Mouse (Mus musculus): ENCODE data around the gene Cdk6. TPM values are rescaled to one million over a fixed set of nuclear protein-coding genes. Genes with fewer than 3 reads are reported as not detected.

Cdk6 gene
- total RNA-seq, 2 experiments from 2014 or later: 12.1 to 15.2 TPM

DNA sequence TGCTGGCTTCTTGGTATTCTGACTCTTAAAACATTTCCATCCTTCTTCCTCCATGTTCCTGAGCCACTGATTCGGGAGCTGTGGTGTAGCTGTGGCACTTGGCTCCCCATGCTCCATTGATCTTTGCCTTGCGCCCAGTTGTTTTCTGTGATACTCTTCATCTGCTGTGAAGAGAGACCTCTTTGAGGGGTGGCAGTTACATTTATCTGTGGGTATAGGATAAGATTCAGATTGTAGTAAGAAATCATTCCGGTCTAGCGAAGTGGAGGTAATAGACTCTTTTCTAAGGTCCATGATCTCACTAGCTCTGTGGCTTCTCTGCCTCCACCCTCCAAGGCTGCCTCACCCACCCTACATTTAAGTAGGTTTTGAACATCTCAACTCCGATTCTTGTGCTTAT is 159.0 kb downstream of the Cdk6 start:
- no peak for DNase-seq (ENCODE audit: low spot score)

DNA sequence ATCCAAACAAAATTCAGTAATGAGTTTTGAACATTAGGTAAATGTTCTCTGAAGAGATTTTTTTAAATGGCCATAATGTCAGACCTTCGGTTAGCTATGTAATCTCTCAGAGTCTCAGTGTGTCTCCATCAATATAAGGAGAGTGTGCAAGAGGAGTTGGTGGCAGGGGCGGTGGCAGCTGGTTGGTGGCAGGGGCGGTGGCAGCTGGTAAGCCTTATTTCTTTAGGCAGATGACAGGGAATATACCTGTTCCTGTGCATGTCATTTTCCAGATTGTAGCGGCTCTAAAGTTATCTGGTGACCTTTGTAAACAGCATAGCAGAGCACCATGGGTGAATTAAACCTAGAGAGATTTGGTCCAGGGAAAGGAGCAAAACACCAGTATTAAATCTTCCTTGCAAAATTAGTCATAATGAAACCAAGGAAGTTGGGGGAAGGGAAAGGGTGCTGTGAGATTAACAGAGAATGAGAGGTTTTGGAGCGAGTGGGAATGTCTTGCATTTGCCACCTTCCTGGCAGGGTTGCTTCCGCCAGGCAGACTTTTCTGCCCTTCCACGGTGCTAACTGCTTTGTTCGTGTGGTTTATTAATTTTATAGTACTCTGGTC is 159.8 kb downstream of the Cdk6 start:
- intact Hi-C loops (cut with DNase I): loop anchor here (5.0 kb wide), 1 partner anchor 34 kb away; no protein-coding TSS in a partner anchor
- no peak for DNase-seq (ENCODE audit: low spot score)

More for the DNA sequence above, 159.0 kb downstream of the Cdk6 start:
- intact Hi-C loops (cut with DNase I): loop anchor here (5.0 kb wide), 1 partner anchor 33 kb away; no protein-coding TSS in a partner anchor

DNA sequence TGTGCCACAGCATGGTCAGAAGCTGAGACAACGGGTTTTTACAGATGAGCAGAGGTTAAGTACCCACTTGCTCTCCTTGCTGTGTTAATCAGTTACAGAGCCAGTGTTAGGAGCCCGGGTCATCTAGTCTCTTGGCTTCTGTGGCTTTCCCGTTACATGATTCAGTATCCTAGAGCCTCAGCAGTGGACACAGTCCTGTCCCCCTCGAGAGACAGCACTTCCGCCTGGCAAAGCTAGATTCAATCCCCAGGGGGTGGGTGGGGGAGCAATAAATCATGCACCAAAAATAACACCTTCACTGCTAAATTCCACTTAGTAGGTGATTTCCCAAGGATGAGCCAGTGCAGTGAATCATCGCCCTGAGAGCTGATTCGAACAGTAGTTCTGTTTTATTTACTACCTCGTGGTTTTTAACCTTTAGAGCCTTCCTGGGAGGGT is 160.3 kb downstream of the Cdk6 start:
- DNase-seq (ENCODE audit: low spot score): peak; percentile 35
- intact Hi-C loops (cut with DNase I): loop anchor here (5.0 kb wide), 1 partner anchor 34 kb away; no protein-coding TSS in a partner anchor

DNA sequence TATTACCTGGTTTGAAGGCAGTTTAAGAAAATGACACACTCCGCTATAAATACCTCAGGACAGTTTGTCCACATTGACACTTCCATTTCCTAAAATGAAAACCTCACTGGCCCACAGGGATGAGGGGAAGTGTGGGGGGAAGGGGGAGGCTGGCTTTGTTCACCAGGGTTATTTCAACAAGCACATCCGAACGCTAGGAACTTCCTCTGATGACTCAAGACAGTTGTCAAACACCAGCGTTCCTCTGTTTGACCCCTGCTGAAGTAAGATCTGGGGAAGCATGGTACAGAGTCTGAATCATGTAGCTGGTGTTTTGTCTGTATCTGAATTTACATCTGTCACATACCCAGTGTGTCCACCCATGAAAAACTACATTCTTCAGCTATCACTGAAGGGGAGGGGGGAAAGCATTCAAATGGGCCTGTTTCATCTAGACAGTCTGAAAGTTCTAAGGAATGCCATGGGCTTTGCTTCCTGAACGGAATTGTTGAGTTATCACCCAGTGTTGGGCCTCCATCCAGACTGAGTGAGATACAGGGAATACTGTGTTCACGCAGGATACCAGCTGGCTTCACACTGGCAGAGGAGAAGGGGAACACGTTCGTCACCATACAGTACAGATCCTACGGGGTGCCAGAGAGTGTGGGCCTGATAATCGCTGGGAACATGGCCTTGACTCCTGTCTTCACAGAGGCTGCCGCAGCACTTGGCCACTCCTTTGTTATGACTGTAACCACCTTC is 161.5 kb downstream of the Cdk6 start:
- DNase-seq (ENCODE audit: low spot score): peak; percentile 57
- intact Hi-C loops (cut with DNase I): loop anchor here (5.0 kb wide), 1 partner anchor 35 kb away; no protein-coding TSS in a partner anchor

DNA sequence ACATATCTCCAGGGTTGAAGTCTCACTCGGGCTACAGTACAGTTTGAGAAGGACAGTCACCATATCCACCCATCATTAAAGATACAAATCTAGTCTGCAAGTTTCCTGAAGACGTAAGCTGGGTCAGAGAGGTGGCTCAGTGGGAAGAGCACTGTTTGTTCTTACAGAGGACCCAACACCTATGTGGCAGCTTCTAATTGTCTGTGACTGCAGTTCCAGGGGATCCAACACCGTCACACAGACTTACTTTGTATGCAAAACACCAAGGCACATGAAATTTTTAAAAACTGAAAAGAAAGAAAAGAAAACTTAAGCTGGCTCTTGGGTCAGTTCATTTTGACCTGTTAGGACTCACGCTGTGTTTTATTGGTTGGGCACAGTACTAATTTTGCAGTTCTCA is 162.1 kb downstream of the Cdk6 start:
- intact Hi-C loops (cut with DNase I): loop anchor here (5.0 kb wide), 1 partner anchor 36 kb away; no protein-coding TSS in a partner anchor
- DNase-seq (ENCODE audit: low spot score): no peak

DNA sequence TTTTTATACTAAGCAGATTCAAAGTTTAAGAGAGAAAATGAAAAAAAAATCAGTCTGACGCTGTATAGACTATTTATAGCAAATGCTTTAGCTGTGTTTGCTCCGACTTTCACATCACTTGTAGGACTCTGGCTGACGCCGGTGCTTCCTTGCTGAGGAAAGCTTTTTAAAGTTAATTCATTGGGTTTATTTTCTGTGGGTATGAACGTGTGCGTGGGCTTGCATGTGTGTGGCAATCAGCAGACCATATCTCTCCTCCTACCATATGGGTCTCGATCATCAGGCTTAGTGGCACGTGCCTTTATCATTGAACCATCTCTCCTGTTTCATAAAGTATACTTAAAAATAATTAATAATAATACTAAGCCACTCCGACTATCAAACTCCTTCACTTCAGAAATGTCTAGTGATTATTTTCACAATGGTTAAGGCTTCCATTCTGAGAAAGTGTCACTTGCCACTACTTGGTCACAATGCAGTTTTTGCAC is 162.6 kb downstream of the Cdk6 start:
- DNase-seq (ENCODE audit: low spot score): no peak
- intact Hi-C loops (cut with DNase I): loop anchor here (5.0 kb wide), 1 partner anchor 37 kb away; no protein-coding TSS in a partner anchor

DNA sequence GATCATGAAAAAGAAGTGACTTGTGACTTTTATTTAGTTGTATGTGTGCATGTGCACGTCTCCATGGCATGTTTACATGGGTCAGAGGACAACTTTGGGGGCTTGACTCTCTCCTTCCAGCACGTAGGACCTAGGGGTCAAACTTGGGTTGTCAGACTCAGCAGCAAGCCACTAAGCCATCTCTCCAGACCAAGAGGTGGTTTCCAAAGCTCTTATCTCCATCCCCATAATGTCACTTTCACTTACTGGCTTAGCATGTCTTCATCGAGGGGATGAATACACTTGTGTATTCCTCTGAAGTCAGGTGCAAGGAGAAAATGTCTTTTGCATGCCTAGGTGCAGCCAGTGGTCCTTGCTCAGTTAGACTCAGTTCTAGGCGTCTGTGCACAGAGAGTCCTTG is 163.2 kb downstream of the Cdk6 start:
- no peak for DNase-seq (ENCODE audit: low spot score)
- intact Hi-C loops (cut with DNase I): loop anchor here (5.0 kb wide), 1 partner anchor 37 kb away; no protein-coding TSS in a partner anchor

DNA sequence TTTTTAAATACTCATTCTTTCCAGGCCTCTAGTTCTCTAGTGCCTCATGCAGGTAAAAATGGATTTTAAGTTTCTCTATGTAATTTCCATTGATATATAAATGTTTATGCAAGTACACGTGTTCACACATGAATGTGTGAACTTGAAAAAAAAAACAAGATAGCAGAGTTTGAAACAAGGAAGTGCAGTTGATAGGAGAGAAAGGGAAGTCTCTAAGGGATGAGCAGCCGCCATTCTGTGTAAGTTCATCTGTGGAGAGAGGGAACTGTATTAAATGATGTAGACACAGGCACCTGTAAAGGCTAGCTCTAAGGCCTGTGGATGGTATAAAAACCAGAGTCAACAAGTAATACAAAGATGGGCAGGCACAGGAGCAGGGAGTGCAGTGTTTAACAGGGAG is 164.3 kb downstream of the Cdk6 start:
- intact Hi-C loops (cut with DNase I): no loop called here

DNA sequence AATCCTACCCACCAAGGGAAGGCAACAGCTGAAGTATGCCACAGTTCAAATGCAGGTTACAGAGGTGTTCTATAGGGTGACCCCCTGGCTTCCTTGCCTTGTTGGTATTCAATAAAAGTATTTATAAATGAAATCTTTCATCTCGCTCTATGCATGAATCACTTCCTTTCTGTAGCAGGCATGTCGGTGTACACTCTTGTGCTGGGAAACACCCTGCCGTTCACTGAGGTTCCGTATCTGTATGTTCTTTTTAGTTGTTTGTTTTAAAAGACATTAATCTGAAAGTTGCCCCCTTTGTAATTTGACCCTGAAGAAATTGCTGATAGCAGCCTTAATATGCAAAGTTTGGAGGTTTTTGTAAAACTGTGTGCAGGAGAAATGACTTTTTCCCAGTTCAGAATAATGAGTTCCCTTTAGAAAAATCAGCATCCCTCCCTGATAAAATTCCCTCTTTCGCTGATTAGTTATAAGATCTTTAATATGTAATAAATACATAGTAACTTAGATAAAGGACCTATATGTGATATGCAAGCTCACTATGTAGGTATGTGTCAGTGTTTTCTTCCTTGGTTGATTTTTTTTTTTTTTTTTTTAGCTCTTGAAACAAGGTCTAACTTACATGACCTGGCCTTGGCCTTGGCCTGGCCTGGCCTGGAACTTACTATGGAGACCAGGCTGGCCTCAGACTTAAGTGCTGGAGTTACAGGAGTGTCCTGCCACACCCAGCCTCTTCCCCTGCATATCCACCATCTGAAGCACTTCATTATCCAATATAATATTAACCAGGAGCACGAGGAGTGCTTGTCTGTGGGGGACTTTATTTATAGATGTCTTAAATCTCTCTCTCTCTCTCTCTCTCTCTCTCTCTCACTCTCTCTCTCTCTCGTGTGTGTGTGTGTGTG is 167.4 kb downstream of the Cdk6 start:
- intact Hi-C loops (cut with DNase I): no loop called here
- DNase-seq (ENCODE audit: low spot score): no peak

More for the DNA sequence above, 164.3 kb downstream of the Cdk6 start:
- no peak for DNase-seq (ENCODE audit: low spot score)

DNA sequence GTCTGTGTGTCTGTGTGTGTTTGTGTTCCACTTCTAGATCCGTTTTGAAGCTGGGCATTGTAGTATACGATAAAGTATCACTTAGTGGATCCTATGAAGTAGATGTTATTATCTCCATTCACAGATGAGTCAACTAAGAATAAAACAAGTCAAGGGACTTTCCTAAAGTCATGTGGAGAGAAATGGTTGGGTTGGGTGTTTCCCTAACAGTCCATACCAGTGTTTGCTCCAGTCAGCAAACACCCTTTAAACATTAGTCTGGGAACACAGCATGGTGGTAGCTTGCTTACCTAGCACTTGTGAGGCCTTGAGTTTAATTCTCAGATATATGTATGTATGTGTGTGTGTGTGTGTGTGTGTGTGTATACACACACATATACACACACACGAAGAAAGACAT is 168.2 kb downstream of the Cdk6 start:
- intact Hi-C loops (cut with DNase I): no loop called here

DNA sequence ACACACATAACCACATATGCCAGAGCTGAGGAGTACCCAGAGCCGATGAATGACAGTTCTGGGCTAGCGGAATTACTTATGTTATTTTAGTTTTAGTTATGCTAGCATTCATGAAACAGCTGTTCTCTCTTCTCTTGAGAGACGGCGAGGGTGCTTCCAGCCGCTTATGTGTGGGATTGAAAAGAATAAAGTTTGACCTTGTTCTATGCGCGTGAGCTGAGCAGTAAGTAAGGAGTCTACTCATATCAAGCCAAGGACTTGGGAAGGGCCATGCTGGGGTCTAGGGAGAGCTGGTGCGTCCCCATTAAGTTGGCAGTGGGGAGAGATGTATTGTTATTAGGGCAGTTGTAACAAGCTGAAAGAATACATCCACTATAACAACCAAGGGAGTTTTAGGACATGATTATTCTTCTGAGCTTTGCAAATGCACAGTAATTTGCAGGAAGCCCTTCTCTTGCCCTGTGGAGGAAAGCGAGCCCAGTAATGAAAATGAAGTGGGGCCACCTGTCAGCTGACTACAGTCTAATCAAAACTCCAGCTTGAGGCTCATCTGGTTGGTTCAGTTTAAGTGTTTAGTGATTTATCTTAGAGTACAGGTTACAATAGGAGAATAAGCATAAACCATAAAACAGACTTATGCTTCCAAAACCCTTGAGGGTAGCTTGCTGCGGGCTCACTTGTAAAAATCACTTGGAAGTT is 170.0 kb downstream of the Cdk6 start:
- intact Hi-C loops (cut with DNase I): no loop called here
- no peak for DNase-seq (ENCODE audit: low spot score)

More for the DNA sequence above, 168.2 kb downstream of the Cdk6 start:
- DNase-seq (ENCODE audit: low spot score): no peak

DNA sequence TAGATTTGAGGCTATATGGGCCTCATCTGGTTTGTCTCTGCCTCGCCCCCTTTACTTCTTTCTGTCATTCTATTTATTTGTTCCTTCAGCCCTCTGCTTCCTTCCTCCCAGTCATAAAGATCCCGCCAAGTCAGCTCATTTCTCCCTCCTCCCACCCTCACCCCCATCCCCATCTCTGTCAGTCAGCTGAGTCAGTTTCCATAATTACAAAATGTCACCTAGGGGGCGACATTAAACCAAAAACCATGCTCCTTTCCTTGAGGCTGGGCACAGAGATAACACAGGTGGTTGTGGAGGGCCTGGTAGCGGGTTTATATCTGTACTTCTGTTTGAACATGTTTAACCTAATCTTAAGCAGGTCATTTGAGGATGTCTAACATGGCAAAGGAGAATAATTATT is 171.3 kb downstream of the Cdk6 start:
- DNase-seq (ENCODE audit: low spot score): no peak
- intact Hi-C loops (cut with DNase I): no loop called here

DNA sequence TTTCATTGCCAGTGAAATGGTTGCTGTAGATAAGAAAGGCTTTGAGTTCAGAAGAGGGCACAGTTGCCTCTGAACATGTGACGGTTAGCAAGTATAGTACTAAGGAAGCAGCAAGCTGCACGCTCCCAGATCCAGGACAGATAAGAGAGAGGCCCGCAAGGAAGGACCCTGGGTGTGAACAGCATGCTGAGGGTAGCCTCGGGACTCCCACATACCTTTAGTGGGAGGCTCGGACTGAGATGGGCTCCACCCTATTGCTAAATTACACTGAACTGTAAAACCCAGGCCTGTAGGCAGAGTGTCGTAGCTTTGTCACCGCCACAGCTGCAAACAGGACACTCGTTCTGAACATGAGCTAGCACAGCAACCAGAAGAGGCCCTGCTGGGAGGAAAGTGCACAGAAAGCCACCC is 173.6 kb downstream of the Cdk6 start:
- DNase-seq (ENCODE audit: low spot score): no peak
- intact Hi-C loops (cut with DNase I): no loop called here

DNA sequence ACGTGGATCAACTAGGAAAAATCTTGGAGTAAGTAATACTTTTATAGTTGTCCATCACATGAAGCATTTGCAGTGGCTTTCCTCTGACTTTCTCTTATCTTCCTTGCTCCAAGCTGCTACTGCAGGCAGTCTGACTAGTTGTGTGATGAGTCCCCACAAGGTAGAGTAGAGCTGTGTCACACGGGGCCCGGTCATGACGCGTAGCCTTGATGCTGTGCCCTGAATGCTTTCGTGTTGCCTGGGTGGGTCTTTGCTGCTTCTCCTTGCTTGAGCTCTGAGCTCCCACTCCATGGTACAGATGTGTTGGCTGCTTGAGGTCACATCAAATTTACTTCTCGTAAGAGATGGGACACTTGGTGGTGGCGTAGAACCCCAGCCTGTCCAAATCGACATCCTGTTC is 174.2 kb downstream of the Cdk6 start:
- intact Hi-C loops (cut with DNase I): no loop called here
- no peak for DNase-seq (ENCODE audit: low spot score)

DNA sequence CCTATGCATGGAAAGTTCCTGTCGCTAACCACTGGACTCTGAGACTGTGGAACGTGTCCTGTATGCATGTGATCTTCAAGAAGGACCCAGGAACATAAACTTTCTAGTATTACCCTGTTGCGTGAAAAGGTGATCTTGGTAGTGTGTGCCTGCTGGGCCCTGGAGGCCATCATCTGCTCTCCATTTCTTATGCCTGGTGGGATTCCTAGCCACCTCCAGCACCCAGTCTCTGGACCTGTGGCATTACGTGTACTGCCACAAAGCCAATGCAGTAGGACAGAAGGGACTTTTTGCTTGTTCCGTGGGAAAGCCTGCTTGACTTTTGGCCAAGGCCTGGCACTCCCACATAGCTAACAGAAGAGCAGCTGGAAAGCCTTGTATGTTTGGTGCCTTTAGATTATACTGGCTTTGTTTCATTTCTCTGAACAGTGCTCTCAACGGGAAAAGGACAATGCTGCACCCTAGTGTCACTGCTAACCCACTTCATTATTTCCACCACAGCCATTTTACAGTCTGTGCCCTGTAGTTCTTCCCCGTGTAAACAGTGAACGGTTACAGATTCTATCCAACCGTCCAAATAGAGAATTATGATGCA is 175.3 kb downstream of the Cdk6 start:
- intact Hi-C loops (cut with DNase I): loop anchor here (2.0 kb wide), 3 partner anchors 174 to 372 kb away; no protein-coding TSS in a partner anchor
- DNase-seq (ENCODE audit: low spot score): no peak

DNA sequence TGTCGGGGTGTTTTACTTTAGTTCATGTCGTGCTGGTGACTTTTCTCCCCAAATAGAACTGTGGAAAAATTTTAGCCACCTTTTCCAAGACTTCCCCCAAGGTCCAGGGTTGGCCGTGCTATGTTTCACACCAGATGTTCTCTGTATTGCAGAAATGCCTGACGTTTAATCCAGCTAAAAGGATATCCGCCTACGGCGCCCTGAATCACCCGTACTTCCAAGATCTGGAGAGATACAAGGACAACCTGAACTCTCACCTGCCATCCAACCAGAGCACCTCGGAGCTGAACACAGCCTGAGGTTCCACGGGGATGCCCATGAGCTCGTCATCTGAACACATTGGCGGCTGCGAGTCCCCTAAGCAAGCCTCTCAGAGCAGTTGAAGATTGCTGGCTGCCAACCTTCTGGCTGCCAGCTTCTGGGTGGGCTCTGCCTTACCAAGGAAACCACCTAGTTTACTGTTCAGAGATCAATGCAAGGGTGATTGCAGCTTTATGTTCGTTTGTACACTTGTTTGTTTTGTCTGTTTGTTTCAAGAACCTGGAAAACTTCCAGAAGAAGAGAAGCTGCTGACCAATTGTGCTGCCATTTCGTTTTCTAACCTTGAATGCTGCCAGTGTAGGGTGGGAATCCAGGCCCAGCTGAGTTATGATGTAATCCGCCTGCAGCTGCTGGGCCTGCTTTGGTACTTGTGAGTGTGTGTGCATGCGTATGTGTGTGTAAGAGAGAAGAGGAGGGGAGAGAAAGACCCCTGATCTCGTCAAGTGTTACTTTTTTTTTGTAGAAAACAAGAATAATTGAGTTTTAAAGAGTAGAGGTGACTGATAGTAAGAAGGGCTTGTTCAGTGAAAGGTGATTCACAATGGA is 179.4 kb downstream of the Cdk6 start:
- intact Hi-C loops (cut with DNase I): no loop called here
- no peak for DNase-seq (ENCODE audit: low spot score)

DNA sequence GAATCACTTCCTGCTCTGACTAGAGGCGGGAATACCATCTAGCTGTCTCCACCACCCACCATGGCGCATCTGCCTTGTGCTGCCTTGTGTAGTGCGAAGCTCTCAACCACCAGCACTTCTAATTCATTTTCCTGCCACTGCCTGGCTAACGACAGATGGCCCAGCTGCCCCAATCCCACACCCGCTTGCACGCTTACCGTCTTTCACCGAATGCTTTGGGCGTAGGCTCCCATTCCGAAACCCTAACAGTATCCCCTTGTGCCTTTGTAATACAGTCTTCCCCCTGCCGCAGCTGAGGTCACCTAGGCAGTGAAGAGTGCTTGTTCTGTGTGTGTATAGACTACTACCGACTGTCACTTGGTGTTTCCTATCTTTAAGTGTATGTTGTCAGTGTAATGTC is 180.5 kb downstream of the Cdk6 start:
- intact Hi-C loops (cut with DNase I): no loop called here
- DNase-seq (ENCODE audit: low spot score): no peak

DNA sequence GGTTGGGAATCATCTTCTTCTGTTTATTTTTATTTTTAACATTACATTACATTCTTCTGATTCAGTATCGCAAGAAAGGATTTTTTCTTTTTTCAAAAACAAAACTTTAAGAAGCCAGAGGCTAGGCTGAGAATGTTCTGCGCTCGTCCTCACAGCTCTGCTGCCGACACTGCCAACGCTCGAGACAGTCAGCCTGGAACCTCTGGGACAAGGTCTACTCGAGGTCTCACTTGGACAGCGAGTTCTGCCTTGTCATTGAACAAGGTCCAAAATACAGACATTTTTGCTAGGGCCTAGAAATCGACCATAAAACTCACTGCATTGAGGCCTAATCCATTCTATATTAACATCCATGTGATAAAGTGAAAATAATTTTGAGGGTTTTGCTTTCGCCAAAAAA is 181.5 kb downstream of the Cdk6 start:
- no peak for DNase-seq (ENCODE audit: low spot score)
- intact Hi-C loops (cut with DNase I): no loop called here

All from heart, postnatal 25 days (tissue).